Mouse (Mus musculus): ENCODE data around the gene Zfp719. TPM values are rescaled to one million over a fixed set of nuclear protein-coding genes. Genes with fewer than 3 reads are reported as not detected.

Gene Zfp719
- polyA plus RNA-seq, 1 experiment from 2014 or later = 16.5 TPM

- Histone ChIP-seq H3K27me3 (ENCODE audit: control insufficient read depth, insufficient read depth, low read length) (no peaks in the 10 kb centered on the region), H3K4me3 (ENCODE audit: low read depth, low read length) (no peak overlapping the region), H3K4me1 (ENCODE audit: control insufficient read depth, insufficient read depth, low read length) (no peaks in the 10 kb centered on the region), H3K4me2 (ENCODE audit: low read depth, low read length) (no peak overlapping the region), H3K9ac (replicated peaks; ENCODE audit: low read depth, low read length) (no peak overlapping the region), H3K27ac (ENCODE audit: low read depth, low read length) (no peak overlapping the region), H3K9me3 (ENCODE audit: control insufficient read depth, low read length) (no peaks in the 10 kb centered on the region), H3K36me3 (ENCODE audit: control insufficient read depth, insufficient read depth, low read length) (no peaks in the 10 kb centered on the region)
- WGBS = 61% methylated on average over 3 of the region's 3 CpGs
- ATAC-seq (ENCODE audit: low read depth) = no peak
Measured at GRCm38 (mm10) chr7:43625065-43625464, 45.7 kb downstream of the Zfp719 start.

- H3K9ac ChIP-seq (replicated peaks; ENCODE audit: low read depth, low read length) = no peak overlapping the region
- no peak overlapping the region for H3K27ac ChIP-seq (ENCODE audit: low read depth, low read length)
- no peaks in the 10 kb centered on the region for H3K9me3 ChIP-seq (ENCODE audit: control insufficient read depth, low read length)
- H3K4me2 ChIP-seq (ENCODE audit: low read depth, low read length) = no peak overlapping the region
- no peak overlapping the region for H3K4me3 ChIP-seq (ENCODE audit: low read depth, low read length)
- no peaks in the 10 kb centered on the region for H3K27me3 ChIP-seq (ENCODE audit: control insufficient read depth, insufficient read depth, low read length)
- WGBS = 83% methylated on average over 8 of the region's 8 CpGs
- no peaks in the 10 kb centered on the region for H3K4me1 ChIP-seq (ENCODE audit: control insufficient read depth, insufficient read depth, low read length)
- no peak for ATAC-seq (ENCODE audit: low read depth)
- H3K36me3 ChIP-seq (ENCODE audit: control insufficient read depth, insufficient read depth, low read length) = no peaks in the 10 kb centered on the region
Measured at GRCm38 (mm10) chr7:43625794-43626422, 46.5 kb downstream of the Zfp719 start.

- no peak overlapping the region for H3K27ac ChIP-seq (ENCODE audit: low read depth, low read length)
- H3K9ac ChIP-seq (replicated peaks; ENCODE audit: low read depth, low read length) = no peak overlapping the region
- no peaks in the 10 kb centered on the region for H3K4me1 ChIP-seq (ENCODE audit: control insufficient read depth, insufficient read depth, low read length)
- H3K36me3 ChIP-seq (ENCODE audit: control insufficient read depth, insufficient read depth, low read length) = no peaks in the 10 kb centered on the region
- no peaks in the 10 kb centered on the region for H3K9me3 ChIP-seq (ENCODE audit: control insufficient read depth, low read length)
- H3K4me2 ChIP-seq (ENCODE audit: low read depth, low read length) = no peak overlapping the region
- no peaks in the 10 kb centered on the region for H3K27me3 ChIP-seq (ENCODE audit: control insufficient read depth, insufficient read depth, low read length)
- no peak overlapping the region for H3K4me3 ChIP-seq (ENCODE audit: low read depth, low read length)
- 41% methylated on average over 4 of the region's 4 CpGs for WGBS
- no peak for ATAC-seq (ENCODE audit: low read depth)
Measured at GRCm38 (mm10) chr7:43633940-43634339, 54.5 kb downstream of the Zfp719 start.

- no peak within 1 kb of the TSS for H3K27ac ChIP-seq (ENCODE audit: low read depth, low read length)
- H3K36me3 ChIP-seq (ENCODE audit: control insufficient read depth, insufficient read depth, low read length) = no peaks in the 10 kb centered on the region
- H3K4me2 ChIP-seq (ENCODE audit: low read depth, low read length) = no peak within 1 kb of the TSS
- no peak for ATAC-seq (ENCODE audit: low read depth)
- no peaks in the 10 kb centered on the region for H3K27me3 ChIP-seq (ENCODE audit: control insufficient read depth, insufficient read depth, low read length)
- WGBS = 79% methylated on average over 6 of the region's 6 CpGs
- no peak within 1 kb of the TSS for H3K4me3 ChIP-seq (ENCODE audit: low read depth, low read length)
- H3K9me3 ChIP-seq (ENCODE audit: control insufficient read depth, low read length) = no peaks in the 10 kb centered on the region
- H3K9ac ChIP-seq (replicated peaks; ENCODE audit: low read depth, low read length) = no peak within 1 kb of the TSS
- H3K4me1 ChIP-seq (ENCODE audit: control insufficient read depth, insufficient read depth, low read length) = no peaks in the 10 kb centered on the region
Measured at GRCm38 (mm10) chr7:43634500-43634899, 55.1 kb downstream of the Zfp719 start, which contains the start of gene Ceacam18. Gene Ceacam18 (plus strand): TSS chr7:43634707.

GRCm38 (mm10) chr7:43636194-43636593 lies 56.8 kb downstream of the Zfp719 start:
- H3K4me3 ChIP-seq (ENCODE audit: low read depth, low read length) = no peak overlapping the region
- no peak overlapping the region for H3K27ac ChIP-seq (ENCODE audit: low read depth, low read length)
- no peaks in the 10 kb centered on the region for H3K27me3 ChIP-seq (ENCODE audit: control insufficient read depth, insufficient read depth, low read length)
- ATAC-seq (ENCODE audit: low read depth) = no peak
- no peaks in the 10 kb centered on the region for H3K4me1 ChIP-seq (ENCODE audit: control insufficient read depth, insufficient read depth, low read length)
- H3K36me3 ChIP-seq (ENCODE audit: control insufficient read depth, insufficient read depth, low read length) = no peaks in the 10 kb centered on the region
- H3K9ac ChIP-seq (replicated peaks; ENCODE audit: low read depth, low read length) = no peak overlapping the region
- H3K4me2 ChIP-seq (ENCODE audit: low read depth, low read length) = no peak overlapping the region
- 61% methylated on average over 2 of the region's 2 CpGs for WGBS
- no peaks in the 10 kb centered on the region for H3K9me3 ChIP-seq (ENCODE audit: control insufficient read depth, low read length)

GRCm38 (mm10) chr7:43637118-43637517 lies 57.7 kb downstream of the Zfp719 start:
- WGBS = 69% methylated on average over 1 of the region's 1 CpGs
- Histone ChIP-seq H3K9me3 (ENCODE audit: control insufficient read depth, low read length) (no peaks in the 10 kb centered on the region), H3K27me3 (ENCODE audit: control insufficient read depth, insufficient read depth, low read length) (no peaks in the 10 kb centered on the region), H3K4me2 (ENCODE audit: low read depth, low read length) (no peak overlapping the region), H3K36me3 (ENCODE audit: control insufficient read depth, insufficient read depth, low read length) (no peaks in the 10 kb centered on the region), H3K4me1 (ENCODE audit: control insufficient read depth, insufficient read depth, low read length) (no peaks in the 10 kb centered on the region), H3K4me3 (ENCODE audit: low read depth, low read length) (no peak overlapping the region), H3K9ac (replicated peaks; ENCODE audit: low read depth, low read length) (no peak overlapping the region), H3K27ac (ENCODE audit: low read depth, low read length) (no peak overlapping the region)
- no peak for ATAC-seq (ENCODE audit: low read depth)

GRCm38 (mm10) chr7:43642587-43642986 lies 63.2 kb downstream of the Zfp719 start:
- Histone ChIP-seq H3K27ac (ENCODE audit: low read depth, low read length) (no peak overlapping the region), H3K27me3 (ENCODE audit: control insufficient read depth, insufficient read depth, low read length) (no peaks in the 10 kb centered on the region), H3K9me3 (ENCODE audit: control insufficient read depth, low read length) (no peaks in the 10 kb centered on the region), H3K9ac (replicated peaks; ENCODE audit: low read depth, low read length) (no peak overlapping the region), H3K4me2 (ENCODE audit: low read depth, low read length) (no peak overlapping the region), H3K4me3 (ENCODE audit: low read depth, low read length) (no peak overlapping the region), H3K4me1 (ENCODE audit: control insufficient read depth, insufficient read depth, low read length) (no peaks in the 10 kb centered on the region), H3K36me3 (ENCODE audit: control insufficient read depth, insufficient read depth, low read length) (no peaks in the 10 kb centered on the region)
- WGBS = 86% methylated on average over 5 of the region's 5 CpGs
- ATAC-seq (ENCODE audit: low read depth) = no peak

Other genes with a start within 250 kb of the Zfp719 start
- 0.12 and 0.28 TPM in 2 replicates for gene Siglecf, start 228.3 kb upstream of the Zfp719 start, polyA plus RNA-seq (2014; fragmentation: Nextera tagmentation; extraction: Ambion mirVana)
- gene Siglecg, start 171.4 kb upstream of the Zfp719 start, polyA plus RNA-seq (2014; fragmentation: Nextera tagmentation; extraction: Ambion mirVana) = not detected in 2 replicates
- gene Lim2, start 151.9 kb upstream of the Zfp719 start, polyA plus RNA-seq (2014; fragmentation: Nextera tagmentation; extraction: Ambion mirVana) = not detected in 2 replicates
- not detected in 2 replicates for gene Nkg7, start 142.5 kb upstream of the Zfp719 start, polyA plus RNA-seq (2014; fragmentation: Nextera tagmentation; extraction: Ambion mirVana)
- not detected in 2 replicates for gene Cldnd2, start 138.8 kb upstream of the Zfp719 start, polyA plus RNA-seq (2014; fragmentation: Nextera tagmentation; extraction: Ambion mirVana)
- gene Etfb, start 135.5 kb upstream of the Zfp719 start, polyA plus RNA-seq (2014; fragmentation: Nextera tagmentation; extraction: Ambion mirVana) = 107 and 129 TPM in 2 replicates
- 0.27 and 0.41 TPM in 2 replicates for gene Gm45233, start 135.5 kb upstream of the Zfp719 start, polyA plus RNA-seq (2014; fragmentation: Nextera tagmentation; extraction: Ambion mirVana)
- 13.6 and 15.4 TPM in 2 replicates for gene Vsig10l, start 116.5 kb upstream of the Zfp719 start, polyA plus RNA-seq (2014; fragmentation: Nextera tagmentation; extraction: Ambion mirVana)
- gene Iglon5, start 89.5 kb upstream of the Zfp719 start, polyA plus RNA-seq (2014; fragmentation: Nextera tagmentation; extraction: Ambion mirVana) = 9.8 and 14.6 TPM in 2 replicates
- 0.05 TPM in 1 of 2 replicates, not detected in the other for gene 4931406B18Rik, start 73.7 kb upstream of the Zfp719 start, polyA plus RNA-seq (2014; fragmentation: Nextera tagmentation; extraction: Ambion mirVana)
- gene Cd33, start 35.2 kb upstream of the Zfp719 start, polyA plus RNA-seq (2014; fragmentation: Nextera tagmentation; extraction: Ambion mirVana) = 0.87 and 1.3 TPM in 2 replicates
- 7.8 and 10.7 TPM in 2 replicates for gene Zfp658, start 17.4 kb upstream of the Zfp719 start, polyA plus RNA-seq (2014; fragmentation: Nextera tagmentation; extraction: Ambion mirVana)
- gene Zfp819, start 27.6 kb downstream of the Zfp719 start, polyA plus RNA-seq (2014; fragmentation: Nextera tagmentation; extraction: Ambion mirVana) = 0.24 and 0.44 TPM in 2 replicates
- 0.13 and 0.20 TPM in 2 replicates for gene Ceacam18, start 55.1 kb downstream of the Zfp719 start, polyA plus RNA-seq (2014; fragmentation: Nextera tagmentation; extraction: Ambion mirVana)
- gene Siglece, start 80.6 kb downstream of the Zfp719 start, polyA plus RNA-seq (2014; fragmentation: Nextera tagmentation; extraction: Ambion mirVana) = 0.15 and 0.33 TPM in 2 replicates
- 14.4 and 15.0 TPM in 2 replicates for gene Ctu1, start 92.4 kb downstream of the Zfp719 start, polyA plus RNA-seq (2014; fragmentation: Nextera tagmentation; extraction: Ambion mirVana)
- not detected in 2 replicates for gene Klk14, start 110.8 kb downstream of the Zfp719 start, polyA plus RNA-seq (2014; fragmentation: Nextera tagmentation; extraction: Ambion mirVana)
- 0.11 TPM in 1 of 2 replicates, not detected in the other for gene Klk13, start 133.0 kb downstream of the Zfp719 start, polyA plus RNA-seq (2014; fragmentation: Nextera tagmentation; extraction: Ambion mirVana)
- gene Klk12, start 189.3 kb downstream of the Zfp719 start, polyA plus RNA-seq (2014; fragmentation: Nextera tagmentation; extraction: Ambion mirVana) = not detected in 2 replicates
- not detected in 2 replicates for gene Klk11, start 195.0 kb downstream of the Zfp719 start, polyA plus RNA-seq (2014; fragmentation: Nextera tagmentation; extraction: Ambion mirVana)
- not detected in 2 replicates for gene Klk10, start 201.4 kb downstream of the Zfp719 start, polyA plus RNA-seq (2014; fragmentation: Nextera tagmentation; extraction: Ambion mirVana)
- gene Klk9, start 212.3 kb downstream of the Zfp719 start, polyA plus RNA-seq (2014; fragmentation: Nextera tagmentation; extraction: Ambion mirVana) = not detected in 2 replicates
- gene Klk8, start 218.0 kb downstream of the Zfp719 start, polyA plus RNA-seq (2014; fragmentation: Nextera tagmentation; extraction: Ambion mirVana) = 7.6 and 8.6 TPM in 2 replicates
- gene Klk7, start 231.7 kb downstream of the Zfp719 start, polyA plus RNA-seq (2014; fragmentation: Nextera tagmentation; extraction: Ambion mirVana) = not detected in 2 replicates
- gene Klk6, start 244.9 kb downstream of the Zfp719 start, polyA plus RNA-seq (2014; fragmentation: Nextera tagmentation; extraction: Ambion mirVana) = not detected in 2 replicates